Mouse (Mus musculus) T-cell, adult 2 months (primary cell): Measurements from ENCODE around the gene Thap7.
"Not testable (repeated sequence)": the region's sequence is repeated elsewhere in the genome, so short reads cannot be mapped to it uniquely, and the experiment has no call there.

ENCODE experiments used
- DNase-seq: peaks from one replicate; pipeline ENCODE4 v3.0.0; 2022; ENCODE audit warnings: low spot score

Gene Thap7

DNA sequence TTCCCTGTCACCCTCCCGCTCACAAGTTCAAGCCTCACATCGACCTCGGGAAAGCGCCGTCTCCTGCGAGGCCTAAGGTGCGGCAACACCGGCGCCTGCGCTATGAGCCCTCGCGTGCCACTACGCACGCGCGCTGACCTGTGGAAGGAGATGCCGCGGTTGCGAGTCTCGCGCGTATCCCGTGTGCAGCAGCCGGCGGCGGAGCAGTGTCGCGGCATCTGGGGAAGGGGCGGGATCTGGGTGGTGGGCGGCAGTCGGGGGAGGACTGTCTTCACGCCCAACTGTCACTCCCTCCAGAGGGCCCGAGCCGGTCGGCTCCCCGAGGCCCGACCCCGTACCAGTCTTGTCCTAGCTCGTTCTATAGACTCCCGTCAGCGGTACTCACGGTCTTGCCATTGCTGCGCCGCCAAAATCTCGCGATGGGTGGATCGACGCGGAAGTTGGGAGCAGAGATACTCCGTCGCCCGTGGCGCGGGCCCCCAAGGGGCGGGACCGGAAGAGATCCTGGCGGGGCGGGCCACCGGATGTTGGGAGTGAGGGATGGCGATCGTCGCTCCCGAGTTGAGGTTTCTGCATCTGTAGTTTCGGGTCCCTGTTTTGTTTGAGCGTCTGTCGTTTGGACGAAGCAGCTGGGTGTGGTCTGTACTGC is at the start of gene Thap7:
Gene Thap7, minus strand, starts transcription at position 497 of the 649 bp plus-strand sequence.
- peak; percentile 95 for DNase-seq

DNA sequence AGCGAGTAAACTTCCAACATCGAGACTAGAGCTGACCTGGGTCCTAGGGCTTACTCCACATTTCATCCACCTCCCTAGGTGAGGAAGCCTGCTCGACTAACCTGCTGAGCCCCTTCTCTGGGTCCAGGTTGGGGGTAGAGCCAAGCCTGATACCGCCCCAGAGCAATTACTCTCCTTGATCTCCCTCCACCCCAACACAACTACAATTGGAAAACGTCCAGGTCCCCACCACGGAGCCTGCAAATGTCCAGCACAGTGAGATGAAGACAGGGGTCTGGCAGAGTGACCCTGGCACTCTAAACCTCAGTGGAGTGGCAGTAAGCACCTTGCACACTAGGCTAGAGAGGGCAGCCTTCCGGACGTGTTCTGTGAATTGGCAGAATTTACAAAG is 45.9 kb upstream of the Thap7 start:
- DNase-seq: no peak

DNA sequence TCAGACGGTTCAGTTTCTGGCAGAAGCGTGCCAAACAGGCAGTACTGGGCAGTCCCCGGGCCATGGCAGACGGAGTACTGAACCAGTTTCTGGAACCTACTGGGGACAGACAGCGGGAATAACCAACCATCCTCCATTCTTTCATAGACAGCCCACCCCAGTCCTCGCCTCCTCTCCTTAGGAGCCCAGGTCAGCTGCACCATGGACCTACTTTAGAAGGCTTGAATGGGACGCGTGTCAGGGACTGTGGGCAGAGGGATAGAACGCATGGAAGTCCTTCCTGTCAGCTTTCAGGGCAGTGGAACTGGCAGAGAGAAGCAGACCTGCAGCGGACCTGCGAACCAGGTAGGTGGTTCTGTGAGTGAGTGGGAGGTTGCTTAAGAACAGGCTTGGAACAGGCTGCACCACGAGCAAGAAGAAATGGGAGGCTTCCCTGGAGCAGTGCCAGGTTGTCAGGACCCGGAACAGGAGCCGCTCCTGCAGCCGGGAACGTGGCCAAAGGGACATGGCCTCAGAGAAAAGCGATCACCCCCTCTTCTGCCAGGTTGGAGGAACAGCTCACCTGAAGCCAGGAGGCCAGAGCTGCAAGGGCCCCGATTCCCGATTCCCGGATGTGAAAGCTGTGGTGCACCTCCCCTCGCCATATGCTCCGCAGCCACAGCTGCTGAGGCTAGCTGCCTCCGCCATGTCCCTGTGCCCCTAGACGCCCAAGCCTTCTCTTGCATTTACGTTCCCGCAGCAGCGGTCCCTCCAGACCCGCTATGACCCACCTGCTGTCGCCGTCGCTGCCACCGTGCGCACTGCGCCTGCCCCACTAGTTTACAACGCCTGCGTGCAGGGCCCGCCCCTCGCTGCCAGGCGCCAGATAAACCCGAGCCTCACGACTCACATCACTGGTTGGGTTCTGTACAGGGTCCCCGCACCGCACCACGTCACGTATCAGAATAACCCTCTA is 45.2 kb upstream of the Thap7 start:
- DNase-seq: no peak

DNA sequence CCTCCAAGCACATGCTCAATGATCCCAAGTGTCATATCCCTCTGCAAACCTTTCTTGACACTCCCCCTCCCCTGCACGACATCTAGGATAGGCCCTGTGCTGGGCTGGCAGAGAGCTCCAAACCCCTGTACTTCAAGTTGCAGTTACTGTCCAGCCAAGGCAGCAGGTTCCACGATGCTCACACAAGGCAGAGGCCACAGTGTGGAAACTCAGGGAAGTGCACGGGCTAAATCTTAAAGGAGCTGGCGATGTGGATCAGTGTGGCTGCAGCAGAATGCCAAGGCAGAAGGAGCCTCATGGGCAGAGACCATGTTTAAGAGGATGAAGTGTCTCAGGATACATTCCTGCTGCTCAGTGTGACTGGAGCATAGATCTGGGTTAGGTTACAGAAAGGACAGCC is 35.2 kb upstream of the Thap7 start:
- no peak for DNase-seq

DNA sequence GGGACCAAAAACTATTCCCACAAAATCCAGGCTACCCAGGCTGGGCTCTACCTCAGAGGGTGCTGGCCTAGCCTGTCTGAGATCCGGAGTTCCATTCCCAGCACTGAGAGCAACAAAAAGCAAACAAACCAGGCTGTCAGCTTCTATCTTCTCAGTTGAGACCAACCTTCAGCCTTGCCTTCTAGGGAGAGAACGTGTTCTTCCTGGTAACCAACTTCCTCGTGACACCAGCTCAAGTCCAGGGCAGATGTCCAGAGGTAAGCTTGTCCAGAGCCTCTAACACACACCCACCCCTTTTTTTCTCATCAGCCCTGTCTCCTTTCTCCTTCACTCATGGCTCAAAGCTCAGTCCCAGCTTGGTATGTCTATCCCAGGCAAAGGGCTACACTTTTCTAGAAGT is 33.8 kb upstream of the Thap7 start:
- no peak for DNase-seq

DNA sequence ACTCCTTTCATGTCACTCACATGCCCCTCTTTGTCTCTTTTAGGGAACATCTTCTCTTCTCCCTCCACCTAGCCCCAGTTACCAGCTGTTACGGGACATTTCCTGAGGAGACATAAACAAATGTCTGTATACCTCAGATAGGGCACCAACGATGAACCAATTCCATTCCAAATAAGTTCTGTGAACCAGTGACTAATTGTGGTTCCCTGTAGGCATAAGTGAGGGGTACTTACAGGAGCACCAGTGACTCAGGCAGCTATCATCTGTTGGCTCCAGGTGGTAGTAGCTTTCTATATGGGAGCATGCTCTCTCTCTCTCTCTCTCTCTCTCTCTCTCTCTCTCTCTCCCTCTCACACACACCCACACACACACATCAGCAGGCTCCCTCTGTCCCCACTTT is 33.3 kb upstream of the Thap7 start:
- no peak for DNase-seq

DNA sequence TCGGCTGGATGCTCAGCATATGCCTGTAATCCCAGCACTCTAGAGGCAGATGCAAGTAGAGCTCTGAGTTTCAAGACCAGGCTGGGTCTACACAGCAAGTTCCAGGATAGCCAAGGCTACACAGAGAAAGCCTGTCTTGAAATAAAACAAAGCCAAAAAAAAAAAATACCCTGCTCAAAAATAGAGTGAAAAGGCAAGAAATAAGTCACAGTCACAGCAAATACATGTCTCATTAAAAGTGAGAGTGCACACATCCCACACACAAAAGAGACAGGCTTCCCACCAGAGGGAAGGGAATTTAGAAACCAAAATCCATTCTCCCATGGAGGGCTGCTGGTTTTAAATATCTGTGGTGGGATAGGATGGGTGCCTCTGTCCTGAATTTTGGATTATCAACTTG is 32.6 kb upstream of the Thap7 start:
- no peak for DNase-seq

DNA sequence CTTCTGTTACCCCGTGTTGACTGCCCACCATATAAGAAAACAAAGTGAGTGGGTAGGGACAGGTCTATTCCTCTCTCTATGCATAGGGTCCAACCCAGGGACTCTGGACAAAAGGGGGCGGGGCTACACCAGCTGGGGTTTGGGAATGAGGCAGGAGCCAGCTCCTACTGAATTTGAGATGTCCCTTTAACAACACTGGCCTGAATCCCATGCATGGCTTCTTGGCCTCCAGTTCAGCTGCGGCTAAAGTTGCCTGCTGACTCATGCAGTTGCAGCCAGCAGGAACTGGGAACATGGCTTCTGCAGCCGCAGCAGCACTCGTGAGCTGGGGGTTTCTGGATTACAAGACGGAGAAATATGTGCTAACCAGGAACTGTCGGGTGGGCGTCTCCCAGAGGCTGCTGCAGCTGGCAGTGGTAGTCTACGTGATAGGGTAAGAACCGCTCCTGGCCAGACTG is 30.8 kb upstream of the Thap7 start, which contains the start of gene P2rx6:
Gene P2rx6, plus strand, starts transcription at position 135 of the 458 bp plus-strand sequence.
- DNase-seq: no peak

DNA sequence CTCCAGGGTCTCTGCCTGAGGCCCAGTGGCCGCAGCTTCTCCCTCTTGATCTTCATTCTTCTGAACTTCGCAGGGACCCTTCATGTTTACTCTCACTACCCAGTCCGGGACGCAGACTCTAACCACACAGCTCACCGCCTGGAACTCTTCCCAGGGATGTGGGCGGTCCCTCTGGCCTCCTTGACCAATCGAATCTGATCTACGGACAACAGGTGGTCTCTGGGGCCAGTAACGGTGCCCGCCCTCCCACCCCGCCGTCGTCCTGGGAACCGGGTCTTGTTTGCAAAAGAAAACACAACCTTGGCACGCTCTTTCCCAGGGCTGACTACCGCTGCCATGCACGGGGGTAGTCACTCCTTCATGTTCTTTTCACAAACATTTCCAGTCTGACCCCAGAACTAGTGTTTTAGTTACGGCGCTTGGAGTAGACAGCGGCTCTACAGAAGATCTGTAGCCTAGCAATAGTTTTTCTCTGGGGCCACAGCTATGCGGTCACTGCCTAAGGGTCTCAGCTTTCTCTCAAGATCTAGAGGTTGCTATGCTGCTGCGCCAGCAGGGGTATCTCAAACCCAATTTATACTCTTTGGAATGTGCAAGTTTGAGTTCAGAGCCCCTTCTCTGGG is 30.3 kb upstream of the Thap7 start, which contains the start of gene Lrrc74b:
Gene Lrrc74b, minus strand, starts transcription at position 120 of the 623 bp plus-strand sequence.
- DNase-seq: no peak

DNA sequence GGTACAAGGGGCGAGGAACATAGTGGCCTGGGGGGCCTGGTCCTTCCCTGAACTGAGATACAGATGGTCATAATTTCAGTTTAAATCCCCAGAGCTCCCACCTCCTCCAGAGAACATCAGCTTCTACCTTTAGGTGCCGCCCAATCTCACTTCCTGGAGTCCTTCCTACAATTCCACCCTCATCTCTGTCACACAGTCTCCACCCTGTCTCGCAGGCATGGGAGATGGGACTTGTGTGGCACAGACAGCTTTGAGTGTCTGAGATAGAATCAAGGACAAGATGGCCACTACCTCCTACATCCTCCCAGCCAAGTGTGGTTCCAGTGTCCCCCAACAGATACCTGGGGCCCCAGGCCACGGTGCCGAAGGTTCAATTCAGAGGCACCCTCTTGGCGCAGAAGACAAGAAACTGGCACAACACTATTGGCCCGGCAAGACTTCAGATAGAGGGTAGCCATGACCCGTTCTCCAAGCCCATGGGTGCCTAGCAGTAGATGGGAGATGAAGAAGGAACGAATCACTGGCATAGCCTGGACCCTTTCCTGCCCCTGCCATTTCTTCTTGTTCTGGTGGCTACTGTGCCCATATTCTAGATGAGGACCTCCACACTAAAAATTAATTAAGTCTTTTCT is 28.6 kb upstream of the Thap7 start:
- DNase-seq: no peak

DNA sequence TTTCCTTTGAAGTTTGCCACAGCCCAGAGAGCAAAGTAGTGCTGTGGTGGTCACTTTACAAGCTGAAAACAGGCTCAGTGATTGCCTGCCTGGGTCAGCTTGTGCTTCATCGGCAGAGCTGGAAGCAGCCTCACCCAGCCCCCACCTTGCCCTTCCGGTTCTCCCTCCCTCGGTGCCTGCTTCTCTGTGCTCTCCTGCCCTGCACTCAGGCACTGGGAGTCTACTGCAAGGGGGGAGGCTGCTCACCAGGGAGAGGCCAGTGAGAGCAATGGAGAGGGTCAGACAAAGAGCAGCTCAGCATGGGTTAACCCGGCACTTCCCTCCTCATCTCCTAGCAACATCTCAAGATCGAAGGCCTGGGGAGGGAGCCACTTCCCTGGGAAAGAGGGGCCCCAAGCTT is 27.9 kb upstream of the Thap7 start:
- no peak for DNase-seq

DNA sequence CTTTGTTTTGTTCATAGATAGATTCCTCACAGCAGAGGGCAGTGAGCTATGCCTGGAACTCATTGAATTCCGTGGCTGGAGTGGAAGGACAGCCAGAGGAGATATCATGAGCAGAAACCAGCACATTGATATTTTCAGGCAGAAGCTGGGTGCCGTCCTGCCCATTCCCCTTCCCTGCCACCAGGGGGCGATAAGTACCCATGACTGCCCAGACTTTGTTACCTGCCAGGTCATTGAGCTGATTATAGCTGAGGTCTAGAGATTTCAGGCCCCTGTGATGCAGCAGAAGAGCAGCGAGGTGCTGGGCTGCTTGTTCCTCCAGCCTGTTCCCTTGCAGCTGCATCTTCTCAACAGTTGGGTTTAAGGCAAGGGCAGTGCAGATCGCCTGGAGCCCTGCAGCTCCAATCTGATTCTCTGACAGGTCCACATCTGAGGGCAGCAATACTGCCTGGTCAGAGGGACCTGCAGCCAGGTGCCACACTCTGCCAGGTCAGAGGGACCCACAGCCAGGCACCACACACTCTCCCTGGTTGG is 27.1 kb upstream of the Thap7 start:
- DNase-seq: peak; percentile 47

DNA sequence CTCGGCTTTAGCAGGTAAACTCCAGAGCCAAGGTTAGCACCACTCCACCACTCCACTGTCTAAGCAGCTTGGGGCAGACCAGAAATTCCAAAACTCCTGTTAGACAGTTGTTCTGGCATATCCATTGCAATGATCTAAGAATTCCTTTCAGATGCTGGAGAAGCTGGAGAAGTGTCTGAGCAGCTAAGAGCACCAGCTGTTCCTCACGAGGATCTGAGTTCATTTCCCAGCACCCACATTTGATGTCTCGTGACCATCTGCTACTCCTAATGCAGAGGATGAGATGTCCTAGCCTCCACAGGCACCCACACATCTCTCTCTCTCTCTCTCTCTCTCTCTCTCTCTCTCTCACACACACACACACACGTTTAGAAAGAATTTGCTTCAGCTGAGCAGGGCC is 26.0 kb upstream of the Thap7 start:
- no peak for DNase-seq

DNA sequence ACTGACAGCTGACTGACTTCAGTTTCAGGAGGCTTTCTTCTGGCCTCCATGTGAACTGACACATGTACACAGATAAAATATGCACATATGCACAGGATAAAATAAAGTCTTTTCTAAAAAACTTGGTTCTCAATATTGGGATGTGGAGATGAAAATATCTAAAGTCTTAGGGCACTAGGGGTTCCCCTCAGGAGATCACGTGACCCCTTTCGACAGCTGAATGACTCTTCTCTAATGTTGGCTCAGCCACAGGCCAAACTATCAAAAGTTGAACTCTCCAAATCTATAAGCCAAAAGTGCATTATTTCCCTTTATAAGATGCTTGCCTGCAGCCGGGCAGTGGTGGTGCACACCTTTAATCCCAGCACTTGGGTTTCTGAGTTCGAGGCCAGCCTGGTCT is 25.2 kb upstream of the Thap7 start:
- no peak for DNase-seq

DNA sequence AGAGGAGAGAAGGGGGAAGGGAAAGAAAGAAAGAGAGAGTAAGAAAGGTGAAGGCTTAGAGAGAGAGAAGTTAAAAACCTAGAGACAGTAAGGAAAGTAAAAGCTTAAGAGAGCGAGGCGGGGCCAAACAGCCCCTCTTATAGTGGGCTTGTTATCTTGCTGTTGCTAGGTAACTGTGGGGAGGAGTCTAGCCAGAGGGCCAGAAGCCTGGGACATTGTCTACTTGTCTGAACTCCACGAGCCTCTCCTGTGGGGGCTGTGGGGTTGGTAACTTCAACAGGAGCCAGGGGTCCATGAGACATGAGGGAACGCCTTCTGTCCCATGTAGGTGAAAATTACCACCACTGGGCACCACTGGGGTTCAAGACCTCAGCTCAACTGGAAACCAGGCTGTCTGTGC is 23.8 kb upstream of the Thap7 start:
- DNase-seq: not testable (repeated sequence)

DNA sequence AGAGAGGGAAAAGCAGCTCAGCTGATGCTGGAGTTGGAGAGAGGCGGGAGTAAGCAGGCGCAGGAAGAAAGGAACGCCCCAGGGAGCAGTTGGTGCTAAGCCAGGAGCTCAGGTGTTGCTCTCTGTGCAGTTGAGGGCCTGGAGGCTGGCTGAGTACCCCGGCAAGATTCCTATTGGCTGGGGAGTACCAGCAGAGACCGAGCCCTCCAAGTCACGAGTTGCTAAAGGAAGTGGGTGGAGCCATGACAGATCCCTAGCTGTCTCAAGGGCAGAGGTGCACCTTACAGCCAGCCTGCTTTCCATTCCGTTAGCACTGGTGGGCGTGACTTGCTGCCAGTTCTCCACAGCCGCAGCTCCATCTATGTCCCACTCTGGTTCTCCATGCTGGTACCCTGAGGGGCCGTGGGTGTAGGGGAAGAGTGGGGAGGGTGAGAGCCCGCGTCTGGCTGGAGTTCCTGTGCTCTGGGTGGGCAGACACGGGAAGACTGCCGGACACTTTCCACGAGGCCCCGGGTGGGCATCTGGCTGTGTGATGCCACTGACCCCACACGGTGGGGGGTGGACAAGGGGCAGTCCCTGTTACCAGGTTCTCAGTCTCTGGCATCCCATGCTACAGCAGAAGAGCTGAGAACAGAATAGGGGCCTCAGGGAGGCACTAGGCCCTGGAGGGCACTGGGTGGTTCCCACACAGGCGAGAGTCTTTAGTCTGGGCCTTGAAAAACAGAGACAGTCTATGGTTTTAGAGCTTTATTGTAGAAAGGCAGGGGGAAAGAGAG is 23.2 kb upstream of the Thap7 start:
- peak; percentile 78 for DNase-seq

DNA sequence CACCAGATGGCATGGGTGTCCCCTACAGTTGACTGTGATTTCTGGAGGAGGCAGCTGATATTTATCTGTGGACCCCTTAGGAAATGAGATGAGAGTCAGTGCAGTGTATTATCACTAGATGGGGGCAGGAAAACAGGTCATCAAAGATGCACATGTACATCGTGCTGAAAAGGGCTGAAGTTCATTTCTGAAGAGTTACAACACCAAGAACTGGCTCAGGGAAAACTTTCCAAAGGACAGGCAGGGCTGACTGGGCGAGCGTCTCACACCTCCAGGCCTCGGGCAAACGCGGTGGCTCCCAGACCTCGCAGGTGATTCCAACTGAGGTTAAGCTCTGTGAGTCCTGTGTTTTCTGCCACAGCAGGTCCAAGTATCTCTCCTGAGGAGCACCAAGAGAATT is 21.9 kb upstream of the Thap7 start:
- DNase-seq: no peak

DNA sequence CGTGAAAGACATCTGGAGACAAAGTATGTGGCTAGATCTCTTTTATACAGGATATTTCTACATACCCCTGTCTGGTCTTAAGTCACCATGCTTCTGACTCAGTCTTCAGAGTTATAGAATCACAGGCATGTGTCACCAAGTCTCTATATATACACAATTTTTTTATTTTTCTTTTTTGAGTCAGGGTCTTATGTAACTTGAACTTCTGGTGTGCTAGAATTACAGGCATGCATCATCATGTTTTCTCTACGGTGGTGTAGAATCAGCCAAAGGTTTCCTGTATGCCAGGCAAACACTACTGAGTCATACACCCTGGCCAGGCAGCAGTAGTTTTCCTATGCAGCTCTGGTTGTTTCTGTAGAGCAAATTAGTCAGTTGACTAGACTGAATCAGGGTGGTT is 11.7 kb upstream of the Thap7 start:
- DNase-seq: no peak

DNA sequence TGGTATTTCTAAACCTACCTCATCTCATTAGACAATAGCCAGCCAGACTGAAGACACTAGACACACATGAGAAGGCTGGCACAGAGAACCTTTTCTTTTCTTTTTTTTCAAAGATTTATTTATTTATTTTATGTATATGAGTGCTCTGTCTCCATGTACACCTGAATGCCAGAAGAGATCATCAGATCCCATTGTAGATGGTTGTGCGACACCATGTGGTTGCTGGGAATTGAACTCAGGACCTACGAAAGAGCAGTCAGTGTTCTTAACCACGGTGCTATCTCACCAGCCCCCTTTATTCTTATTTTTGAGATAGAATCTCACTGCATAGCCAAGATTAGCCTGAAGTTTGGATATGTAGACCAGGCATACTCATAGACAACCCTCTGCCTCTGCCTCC is 5.6 kb upstream of the Thap7 start:
- DNase-seq: peak; percentile 34

DNA sequence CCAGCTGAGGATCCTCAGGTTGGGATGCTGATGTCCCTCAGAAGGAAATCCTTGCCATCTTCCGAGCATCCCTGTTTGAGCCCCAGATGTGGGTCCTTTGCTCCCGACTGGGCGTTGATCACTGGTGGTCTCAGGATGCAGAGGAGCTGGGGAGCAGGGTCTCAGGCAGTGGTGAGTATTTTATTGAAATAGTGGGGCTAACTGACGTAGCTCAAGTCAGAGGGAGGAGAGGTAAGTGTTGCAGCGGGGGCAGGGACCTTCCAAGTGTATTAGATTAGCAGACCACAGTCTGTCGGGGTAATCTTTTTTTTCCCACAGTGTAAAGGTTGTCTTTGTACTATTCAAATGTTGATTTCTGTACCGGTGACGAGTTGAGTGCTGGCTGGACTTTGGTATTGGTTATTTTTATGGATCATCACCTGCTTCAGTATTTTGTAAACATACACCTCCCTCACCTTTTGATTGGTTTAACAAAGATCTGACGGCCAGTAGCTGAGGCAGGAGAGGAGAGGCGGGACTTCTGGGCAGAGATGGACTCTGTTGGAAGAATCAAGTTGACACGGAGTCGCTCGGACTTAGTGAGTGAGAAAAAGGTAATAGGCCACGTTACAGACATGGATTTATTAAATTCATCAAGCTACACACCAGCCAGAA is 1.9 kb upstream of the Thap7 start:
- no peak for DNase-seq

DNA sequence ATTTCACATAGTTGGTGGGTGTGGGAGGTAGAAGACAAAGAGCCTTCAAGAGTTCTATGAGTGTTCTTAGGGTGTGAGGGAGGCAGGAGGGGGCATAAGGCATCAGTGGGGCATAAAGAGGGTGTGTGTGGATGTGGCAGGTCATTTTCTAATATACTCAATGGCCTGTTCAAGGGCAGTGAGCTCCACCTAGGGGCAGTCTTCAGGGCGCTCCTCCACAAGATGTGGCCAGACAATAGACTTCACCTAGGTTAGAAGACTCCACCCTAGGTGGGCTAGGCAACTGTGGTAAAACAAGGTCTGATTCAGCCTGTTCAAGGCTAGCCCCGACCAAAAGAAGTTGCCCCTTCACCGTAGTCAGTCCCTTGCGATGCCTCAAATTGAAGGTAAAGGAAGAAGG is 1.3 kb upstream of the Thap7 start:
- DNase-seq: no peak
